Mouse (Mus musculus) liver, postnatal 0 days (tissue): Measurements from ENCODE around the gene Slc26a11.

Experiments
- CTCF ChIP-seq: sonication (generic); IDR thresholded peaks from 2 replicates; pipeline ENCODE4 v1.5.1; 2016; ENCODE audit warnings: antibody characterized with exemption, low read depth
- EP300 ChIP-seq: IDR thresholded peaks from 2 replicates; pipeline ENCODE4 v1.6.1; 2016; ENCODE audit warnings: antibody characterized with exemption, low read depth, mild to moderate bottlenecking

DNA sequence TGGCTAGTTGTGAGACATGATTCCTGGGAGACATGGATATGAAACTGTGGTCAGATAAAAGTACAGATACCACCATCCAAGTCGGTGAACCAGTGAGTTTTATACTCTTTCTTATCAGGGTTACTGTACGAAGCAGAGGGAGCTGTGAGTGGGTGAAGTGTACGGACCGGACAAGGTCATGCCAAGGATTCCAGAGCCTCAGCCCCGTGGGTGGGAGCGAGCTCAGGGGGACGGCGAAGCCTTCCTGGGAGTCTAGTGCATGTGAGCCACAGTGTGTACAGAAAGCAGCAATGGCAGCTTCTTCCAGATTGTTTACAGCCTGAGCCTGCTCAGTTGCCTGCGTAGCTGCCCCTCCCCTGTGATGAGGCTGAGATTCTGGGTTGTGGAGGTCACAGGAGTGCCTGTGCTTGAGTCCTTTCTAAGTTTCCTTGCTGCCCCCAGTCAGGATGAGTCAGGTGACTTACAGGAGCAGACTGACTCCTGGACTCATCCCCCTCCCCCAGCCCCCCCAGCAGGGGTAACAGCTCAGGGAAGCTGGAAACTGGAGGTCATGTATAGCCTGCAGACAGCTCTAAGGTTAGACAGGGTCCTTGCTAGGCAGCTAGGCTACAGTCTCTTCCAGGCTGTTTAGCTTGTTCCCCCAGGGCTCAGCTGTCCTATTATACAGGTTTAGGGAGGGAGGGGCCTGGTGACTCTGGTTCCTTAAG is 26.4 kb downstream of the Slc26a11 start:
- TF ChIP-seq CTCF (no peak), EP300 (no peak)
